6 mouse cellular contexts compared by ENCODE assay signal in genomic region chr4:86634312-86634711, GRCm38 (mm10). TPM values are rescaled to one million over a fixed set of nuclear protein-coding genes. Genes with fewer than 3 reads are reported as not detected.
A peak's percentile ranks its signal among the peaks of the same experiment; 100 is the strongest.
DNase-seq lines count a peak whose midpoint lies in the region; ATAC-seq and TF ChIP-seq lines count a peak whose summit lies in the region.
"Not testable (repeated sequence)": the region's sequence is repeated elsewhere in the genome, so short reads cannot be mapped to it uniquely, and the experiment has no call there.

No protein-coding gene starts in this region.

- H3K9me3 ChIP-seq in ES-Bruce4 (replicated peaks; ENCODE audit: control insufficient read depth, insufficient read depth, low read length, poor library complexity, severe bottlenecking); liver, embryonic 12.5 days (replicated peaks); liver, embryonic 14.5 days (ENCODE audit: control insufficient read depth, low read length); liver, embryonic 16.5 days (replicated peaks; ENCODE audit: control insufficient read depth, low read length): not testable (repeated sequence)

- not testable (repeated sequence) for H3K27me3 ChIP-seq in ES-Bruce4 (ENCODE audit: control insufficient read depth, insufficient read depth, low read length, poor library complexity, severe bottlenecking); liver, embryonic 12.5 days (replicated peaks); liver, embryonic 14.5 days (ENCODE audit: control insufficient read depth, insufficient read depth, low read length); liver, embryonic 16.5 days (ENCODE audit: control insufficient read depth, insufficient read depth, low read depth, low read length)

- H3K4me2 ChIP-seq in liver, embryonic 12.5 days, result peak overlapping the region; percentile 41
- peak overlapping the region; percentile 46 for H3K4me2 ChIP-seq in liver, embryonic 14.5 days (ENCODE audit: low read depth)
- H3K4me2 ChIP-seq in liver, embryonic 16.5 days (ENCODE audit: low read depth, low read length), result not testable (repeated sequence)

- not testable (repeated sequence) for H3K9ac ChIP-seq in ES-Bruce4 (ENCODE audit: low read depth, poor library complexity, severe bottlenecking); liver, embryonic 12.5 days; liver, embryonic 16.5 days (ENCODE audit: low read depth, low read length)
- peak overlapping the region; percentile 34 for H3K9ac ChIP-seq in liver, embryonic 14.5 days (replicated peaks)

- not testable (repeated sequence) for H3K4me3 ChIP-seq in ES-Bruce4 (ENCODE audit: low read depth, low read length); liver, embryonic 12.5 days; liver, embryonic 14.5 days (ENCODE audit: insufficient read depth in 1 of 2, low read depth in 2 of 2, low read length in 2 of 2); liver, embryonic 16.5 days (ENCODE audit: low read depth, low read length)

- ATAC-seq in liver, embryonic 12.5 days; liver, embryonic 16.5 days (ENCODE audit: low read depth): not testable (repeated sequence)
- peak; percentile 9; the same call in 1 of the 2 replicates for ATAC-seq in liver, embryonic 14.5 days (ENCODE audit: insufficient read depth)

- TF ChIP-seq CTCF in ES-Bruce4 (IDR thresholded peaks at IDR 0.05; ENCODE audit: low read depth, low read length); liver, embryonic 14.5 days (IDR thresholded peaks at IDR 0.05; ENCODE audit: low read depth): not testable (repeated sequence)

- DNase-seq in Muller cell, postnatal 12 days (ENCODE audit: inconsistent ontology term), result peak; percentile 8
- DNase-seq in ZHBTc4 (ENCODE audit: low read depth, low spot score), result peak; percentile 40
- DNase-seq in liver, embryonic 14.5 days (ENCODE audit: low read depth in 3 of 3, low spot score in 3 of 3), result not testable (repeated sequence)

- H3K36me3 ChIP-seq in ES-Bruce4 (ENCODE audit: control insufficient read depth, insufficient read depth, low read length, poor library complexity, severe bottlenecking); liver, embryonic 12.5 days; liver, embryonic 14.5 days (replicated peaks; ENCODE audit: control insufficient read depth, insufficient read depth, low read depth); liver, embryonic 16.5 days (ENCODE audit: control insufficient read depth, insufficient read depth): not testable (repeated sequence)

- H3K4me1 ChIP-seq in ES-Bruce4 (ENCODE audit: control insufficient read depth, insufficient read depth, low read length); liver, embryonic 16.5 days (ENCODE audit: control insufficient read depth, low read depth, low read length): not testable (repeated sequence)
- peaks cover 30% of the 10 kb centered on the region for H3K4me1 ChIP-seq in liver, embryonic 12.5 days
- peaks cover 18 to 19% of the 10 kb centered on the region in 2 experiments for H3K4me1 ChIP-seq in liver, embryonic 14.5 days (replicated peaks; ENCODE audit: control insufficient read depth in 2 of 2, insufficient read depth in 2 of 2, low read length in 1 of 2)

- H3K27ac ChIP-seq in ES-Bruce4 (ENCODE audit: insufficient read depth, low read length), result not testable (repeated sequence)
- H3K27ac ChIP-seq in liver, embryonic 12.5 days, result peak overlapping the region; percentile 86
- peak overlapping the region; percentile 85 for H3K27ac ChIP-seq in liver, embryonic 14.5 days
- H3K27ac ChIP-seq in liver, embryonic 16.5 days (ENCODE audit: low read length), result peak overlapping the region; percentile 74; the same call in 1 of the 2 replicates

- TF ChIP-seq POLR2A in ES-Bruce4 (IDR thresholded peaks at IDR 0.05; ENCODE audit: insufficient read depth, low read length), result not testable (repeated sequence)

- 0 out of 2 replicates have a peak, but pooled peaks have one; percentile 42 for TF ChIP-seq EP300 in ES-Bruce4 (IDR thresholded peaks at IDR 0.05; ENCODE audit: insufficient read depth, low read depth, low read length)
- TF ChIP-seq EP300 in liver, embryonic 14.5 days (IDR thresholded peaks at IDR 0.05; ENCODE audit: low read depth), result not testable (repeated sequence)

RNA-seq across cellular contexts. Expression of gene Haus6, which starts 22.5 kb away (rescaled TPM):
- polyA plus RNA-seq in ES-Bruce4 (2011; ENCODE audit: insufficient read depth, insufficient read length, low read depth, missing spikeins), result 50.0 and 55.6 TPM in 2 replicates
- polyA plus RNA-seq in liver, embryonic 12.5 days (2016; fragmentation: Nextera tagmentation; extraction: Ambion mirVana), result 20.4 and 21.2 TPM in 2 replicates
- 3.8 and 5.7 TPM in 2 replicates for polyA plus RNA-seq in liver, embryonic 14.5 days (2012; rRNA removed)
- 12.7 and 14.2 TPM in 2 replicates for polyA plus RNA-seq in liver, embryonic 14.5 days (2014; fragmentation: Nextera tagmentation; extraction: Ambion mirVana)
- 10.5 and 11.2 TPM in 2 replicates for polyA plus RNA-seq in liver, embryonic 16.5 days (2015; fragmentation: Nextera tagmentation; extraction: Ambion mirVana)

RNA-seq across cellular contexts. Expression of gene Plin2, which starts 35.5 kb away (rescaled TPM):
- 57.9 and 60.7 TPM in 2 replicates for polyA plus RNA-seq in ES-Bruce4 (2011; ENCODE audit: insufficient read depth, insufficient read length, low read depth, missing spikeins)
- 129 and 134 TPM in 2 replicates for polyA plus RNA-seq in liver, embryonic 12.5 days (2016; fragmentation: Nextera tagmentation; extraction: Ambion mirVana)
- polyA plus RNA-seq in liver, embryonic 14.5 days (2012; rRNA removed), result 89.7 and 108 TPM in 2 replicates
- 159 and 166 TPM in 2 replicates for polyA plus RNA-seq in liver, embryonic 14.5 days (2014; fragmentation: Nextera tagmentation; extraction: Ambion mirVana)
- 155 and 157 TPM in 2 replicates for polyA plus RNA-seq in liver, embryonic 16.5 days (2015; fragmentation: Nextera tagmentation; extraction: Ambion mirVana)

RNA-seq across cellular contexts. Expression of gene Rraga, which starts 58.8 kb away (rescaled TPM):
- polyA plus RNA-seq in ES-Bruce4 (2011; ENCODE audit: insufficient read depth, insufficient read length, low read depth, missing spikeins), result 110 and 112 TPM in 2 replicates
- polyA plus RNA-seq in liver, embryonic 12.5 days (2016; fragmentation: Nextera tagmentation; extraction: Ambion mirVana), result 29.6 and 30.7 TPM in 2 replicates
- polyA plus RNA-seq in liver, embryonic 14.5 days (2012; rRNA removed), result 28.1 and 38.4 TPM in 2 replicates
- polyA plus RNA-seq in liver, embryonic 14.5 days (2014; fragmentation: Nextera tagmentation; extraction: Ambion mirVana), result 32.3 and 33.5 TPM in 2 replicates
- polyA plus RNA-seq in liver, embryonic 16.5 days (2015; fragmentation: Nextera tagmentation; extraction: Ambion mirVana), result 33.8 and 37.8 TPM in 2 replicates
